ENCODE assay signal across 11 mouse cellular contexts in genomic region chr5:134000100-134000499, GRCm38 (mm10).
DNase-seq lines count a peak whose midpoint lies in the region; ATAC-seq lines count a peak whose summit lies in the region.
"Had no signal": no experiment of that assay in that cellular context is flagged by ENCODE, and none has a peak within 500 bp of the region (broad histone marks: within the 10 kb centered on the region; RNA-seq: fewer than 3 reads in every experiment).

No protein-coding gene starts in this region.

- H3K27me3 ChIP-seq in hindbrain, embryonic 13.5 days: 0 out of 2 replicates have a peak, but pooled peaks cover 2% of the 10 kb centered on the region
- H3K27me3 ChIP-seq in hindbrain, embryonic 11.5 days (ENCODE audit: control insufficient read depth, insufficient read depth, low read length): no peaks in the 10 kb centered on the region
- no peaks in the 10 kb centered on the region for H3K27me3 ChIP-seq in neural tube, embryonic 11.5 days (ENCODE audit: control insufficient read depth, insufficient read depth, low read length)
- H3K27me3 ChIP-seq in neural tube, embryonic 15.5 days (replicated peaks): no peaks in the 10 kb centered on the region
- no peaks in the 10 kb centered on the region for H3K27me3 ChIP-seq in forebrain, embryonic 14.5 days (replicated peaks; ENCODE audit: control insufficient read depth, insufficient read depth, low read length)
- H3K27me3 ChIP-seq: liver, embryonic 13.5 days had no signal

- no peak for ATAC-seq in hindbrain, embryonic 13.5 days (ENCODE audit: low FRiP score)
- no peak for ATAC-seq in hindbrain, embryonic 11.5 days (ENCODE audit: low FRiP score)
- ATAC-seq in neural tube, embryonic 11.5 days (ENCODE audit: insufficient read depth, low FRiP score, low TSS enrichment): no peak
- no peak for ATAC-seq in neural tube, embryonic 15.5 days (ENCODE audit: low FRiP score)
- ATAC-seq in forebrain, embryonic 14.5 days: no peak
- ATAC-seq in monocyte, adult 5-6 weeks (replicated peaks; ENCODE audit: insufficient number of reproducible peaks, low FRiP score, low TSS enrichment, poor library complexity, severe bottlenecking): no peak
- ATAC-seq in inflammation-experienced regulatory T-cells, adult 6 months: no peak

- peak overlapping the region; percentile 18; the same call in 1 of the 2 replicates for H3K27ac ChIP-seq in hindbrain, embryonic 13.5 days
- H3K27ac ChIP-seq in hindbrain, embryonic 11.5 days (ENCODE audit: low read depth, low read length): no peak overlapping the region
- 0 out of 2 replicates have a peak overlapping the region, but pooled peaks have one; percentile 14 for H3K27ac ChIP-seq in neural tube, embryonic 11.5 days (ENCODE audit: low read depth, low read length)
- no peak overlapping the region for H3K27ac ChIP-seq in neural tube, embryonic 15.5 days (replicated peaks)
- peak overlapping the region; percentile 75 for H3K27ac ChIP-seq in forebrain, embryonic 14.5 days (ENCODE audit: low read depth, low read length)
- H3K27ac ChIP-seq: liver, embryonic 13.5 days had no signal

- H3K4me3 ChIP-seq in hindbrain, embryonic 13.5 days: no peak overlapping the region
- H3K4me3 ChIP-seq in hindbrain, embryonic 11.5 days (ENCODE audit: low read depth, low read length): no peak overlapping the region
- H3K4me3 ChIP-seq in neural tube, embryonic 11.5 days (ENCODE audit: low read depth, low read length): no peak overlapping the region
- H3K4me3 ChIP-seq in neural tube, embryonic 15.5 days (replicated peaks): no peak overlapping the region
- H3K4me3 ChIP-seq in forebrain, embryonic 14.5 days (ENCODE audit: low read depth, low read length): no peak overlapping the region
- H3K4me3 ChIP-seq: liver, embryonic 13.5 days had no signal

- 5% methylated on average over 3 of the region's 3 CpGs for WGBS in hindbrain, embryonic 13.5 days
- 2% methylated on average over 3 of the region's 3 CpGs for WGBS in hindbrain, embryonic 11.5 days
- WGBS in neural tube, embryonic 11.5 days: 3% methylated on average over 3 of the region's 3 CpGs
- WGBS in neural tube, embryonic 15.5 days: 15% methylated on average over 3 of the region's 3 CpGs
- WGBS in forebrain, embryonic 14.5 days: 5% methylated on average over 3 of the region's 3 CpGs

- no peaks in the 10 kb centered on the region for H3K36me3 ChIP-seq in hindbrain, embryonic 13.5 days
- H3K36me3 ChIP-seq in hindbrain, embryonic 11.5 days (ENCODE audit: control insufficient read depth, insufficient read depth, low read length): no peaks in the 10 kb centered on the region
- H3K36me3 ChIP-seq in neural tube, embryonic 11.5 days (ENCODE audit: control insufficient read depth, insufficient read depth, low read length): no peaks in the 10 kb centered on the region
- H3K36me3 ChIP-seq in neural tube, embryonic 15.5 days: no peaks in the 10 kb centered on the region
- no peaks in the 10 kb centered on the region for H3K36me3 ChIP-seq in forebrain, embryonic 14.5 days (ENCODE audit: control insufficient read depth, insufficient read depth, low read length)
- H3K36me3 ChIP-seq: liver, embryonic 13.5 days had no signal

- H3K4me2 ChIP-seq in hindbrain, embryonic 13.5 days: no peak overlapping the region
- no peak overlapping the region for H3K4me2 ChIP-seq in hindbrain, embryonic 11.5 days (replicated peaks; ENCODE audit: low read depth, low read length)
- H3K4me2 ChIP-seq in neural tube, embryonic 11.5 days (ENCODE audit: low read depth): no peak overlapping the region
- H3K4me2 ChIP-seq in neural tube, embryonic 15.5 days: no peak overlapping the region
- no peak overlapping the region for H3K4me2 ChIP-seq in forebrain, embryonic 14.5 days (ENCODE audit: low read length)
- H3K4me2 ChIP-seq: liver, embryonic 13.5 days had no signal

- H3K4me1 ChIP-seq in hindbrain, embryonic 13.5 days (replicated peaks): peaks cover 13% of the 10 kb centered on the region; the same call in 1 of the 2 replicates
- no peaks in the 10 kb centered on the region for H3K4me1 ChIP-seq in hindbrain, embryonic 11.5 days (replicated peaks; ENCODE audit: control insufficient read depth, insufficient read depth, low read length)
- H3K4me1 ChIP-seq in neural tube, embryonic 11.5 days (ENCODE audit: control insufficient read depth, insufficient read depth, low read length): peaks cover 11% of the 10 kb centered on the region
- no peaks in the 10 kb centered on the region for H3K4me1 ChIP-seq in neural tube, embryonic 15.5 days
- peaks cover 14% of the 10 kb centered on the region for H3K4me1 ChIP-seq in forebrain, embryonic 14.5 days (ENCODE audit: control insufficient read depth, insufficient read depth, low read length)
- H3K4me1 ChIP-seq: liver, embryonic 13.5 days had no signal

- no peak overlapping the region for H3K9ac ChIP-seq in hindbrain, embryonic 13.5 days
- no peak overlapping the region for H3K9ac ChIP-seq in hindbrain, embryonic 11.5 days (ENCODE audit: low read depth, low read length)
- H3K9ac ChIP-seq in neural tube, embryonic 11.5 days (ENCODE audit: low read length): no peak overlapping the region
- H3K9ac ChIP-seq in neural tube, embryonic 15.5 days (replicated peaks): no peak overlapping the region
- no peak overlapping the region for H3K9ac ChIP-seq in forebrain, embryonic 14.5 days (ENCODE audit: low read length)
- H3K9ac ChIP-seq: liver, embryonic 13.5 days had no signal

- no peaks in the 10 kb centered on the region for H3K9me3 ChIP-seq in hindbrain, embryonic 13.5 days
- H3K9me3 ChIP-seq in hindbrain, embryonic 11.5 days (ENCODE audit: control insufficient read depth, low read length): no peaks in the 10 kb centered on the region
- no peaks in the 10 kb centered on the region for H3K9me3 ChIP-seq in neural tube, embryonic 11.5 days (ENCODE audit: control insufficient read depth, low read length)
- H3K9me3 ChIP-seq in neural tube, embryonic 15.5 days (replicated peaks): no peaks in the 10 kb centered on the region
- 0 out of 2 replicates have a peak, but pooled peaks cover 2% of the 10 kb centered on the region for H3K9me3 ChIP-seq in forebrain, embryonic 14.5 days (replicated peaks; ENCODE audit: control insufficient read depth, low read length)
- H3K9me3 ChIP-seq: liver, embryonic 13.5 days had no signal

- DNase-seq in hindbrain, embryonic 11.5 days (ENCODE audit: low spot score): no peak
- no peak for DNase-seq in neural tube, embryonic 11.5 days (ENCODE audit: low spot score)
- DNase-seq in forebrain, embryonic 14.5 days (ENCODE audit: low spot score): peak; percentile 38
- no peak for DNase-seq in natural killer cell, adult 2 months (ENCODE audit: low spot score in 2 of 2)
- DNase-seq: kidney, adult 8-10 months; liver, embryonic 13.5 days; thymus, adult 18-20 months had no signal

Comparison
In these comparisons a context has a peak if more than half of its experiments do, and no peak if none do; other contexts are left out.
1. H3K27ac ChIP-seq: peak in hindbrain, embryonic 13.5 days (single experiment), neural tube, embryonic 11.5 days (single experiment) and forebrain, embryonic 14.5 days (single experiment); none in hindbrain, embryonic 11.5 days (single experiment) and neural tube, embryonic 15.5 days (single experiment).